Mouse (Mus musculus) hindbrain, embryonic 13.5 days (tissue): ENCODE measurements around the gene Prorsd1. TPM values are rescaled to one million over a fixed set of nuclear protein-coding genes. Genes with fewer than 3 reads are reported as not detected.

Source experiments
- ATAC-seq: fragments of 200-750 bp; cut with Nextera tagmentation; 2 replicates; pipeline ENCODE4 v1.8.0; 2017; ENCODE audit warnings: moderate TSS enrichment; ENCODE audit not compliant: low FRiP score
- H3K27ac ChIP-seq: fragments of 300-500 bp; sonication (generic); 2 replicates; pipeline ENCODE4 v1.5.1; 2015; ENCODE audit warnings: inconsistent platforms, mild to moderate bottlenecking, moderate library complexity
- H3K27me3 ChIP-seq: fragments of 300-500 bp; sonication (generic); 2 replicates; pipeline ENCODE4 v1.6.1; 2015; ENCODE audit warnings: mild to moderate bottlenecking, inconsistent platforms
- H3K36me3 ChIP-seq: fragments of 300-500 bp; sonication (generic); 2 replicates; pipeline ENCODE4 v1.6.1; 2015; ENCODE audit warnings: mild to moderate bottlenecking, inconsistent platforms
- H3K4me1 ChIP-seq: fragments of 300-500 bp; sonication (generic); replicated peaks from 2 replicates; pipeline ENCODE4 v1.6.1; 2015; ENCODE audit warnings: inconsistent platforms
- H3K4me2 ChIP-seq: fragments of 300-500 bp; sonication (generic); 2 replicates; pipeline ENCODE4 v1.6.1; 2015; ENCODE audit warnings: inconsistent platforms, mild to moderate bottlenecking, moderate library complexity
- H3K4me3 ChIP-seq: fragments of 300-500 bp; sonication (generic); 2 replicates; pipeline ENCODE4 v1.5.1; 2015; ENCODE audit warnings: mild to moderate bottlenecking, inconsistent platforms
- H3K9ac ChIP-seq: fragments of 300-500 bp; sonication (generic); 2 replicates; pipeline ENCODE4 v1.6.1; 2015; ENCODE audit warnings: mild to moderate bottlenecking, inconsistent platforms
- H3K9me3 ChIP-seq: fragments of 300-500 bp; sonication (generic); 2 replicates; pipeline ENCODE4 v1.6.1; 2016; ENCODE audit warnings: inconsistent platforms
- WGBS: fragments of 180-500 bp; shearing (Covaris S2); methylation state at CpG from one replicate; pipeline ENCODE4 v1.1.7; 2015; 5-methylcytosine and 5-hydroxymethylcytosine counted together
- polyA plus RNA-seq: library from polyadenylated mRNA; unstranded; fragments of >200 nt; fragmentation: Nextera tagmentation; extraction: Ambion mirVana; gene quantifications from 2 replicates; pipeline ENCODE4 v1.2.1, GENCODE M21; 2015

Gene Prorsd1
- polyA plus RNA-seq, 1 experiment from 2014 or later, result 15.8 TPM

- Histone ChIP-seq H3K9ac (no peak overlapping the region), H3K9me3 (no peaks in the 10 kb centered on the region), H3K4me1 (peaks cover 13% of the 10 kb centered on the region), H3K27ac (no peak overlapping the region), H3K36me3 (peaks cover 55% of the 10 kb centered on the region), H3K27me3 (no peaks in the 10 kb centered on the region), H3K4me2 (no peak overlapping the region), H3K4me3 (no peak overlapping the region)
- no peak for ATAC-seq
- 89% methylated on average over 3 of the region's 3 CpGs for WGBS
Observed at GRCm38 (mm10) chr11:29544225-29544945, 29.6 kb upstream of the Prorsd1 start.

- ATAC-seq, result no peak
- Histone ChIP-seq H3K27me3 (no peaks in the 10 kb centered on the region), H3K9ac (no peak overlapping the region), H3K4me1 (no peaks in the 10 kb centered on the region), H3K4me3 (no peak overlapping the region), H3K27ac (no peak overlapping the region), H3K9me3 (no peaks in the 10 kb centered on the region), H3K4me2 (no peak overlapping the region), H3K36me3 (peaks cover 77% of the 10 kb centered on the region)
- 98% methylated on average over 1 of the region's 1 CpGs for WGBS
Observed at GRCm38 (mm10) chr11:29538201-29538600, 23.4 kb upstream of the Prorsd1 start.

GRCm38 (mm10) chr11:29525988-29526794 lies 11.4 kb upstream of the Prorsd1 start, which contains the start of gene Mtif2:
Gene Mtif2, plus strand, starts transcription at chr11:29526408.
- Histone ChIP-seq H3K36me3 (peaks cover 14% of the 10 kb centered on the region), H3K4me1 (peaks cover 15% of the 10 kb centered on the region), H3K9ac (peak within 1 kb of the TSS; percentile 85), H3K27me3 (no peaks in the 10 kb centered on the region), H3K27ac (peak within 1 kb of the TSS; percentile 92), H3K4me3 (peak within 1 kb of the TSS; percentile 70), H3K9me3 (no peaks in the 10 kb centered on the region), H3K4me2 (peak within 1 kb of the TSS; percentile 73)
- peak; percentile 97 for ATAC-seq
- 3% methylated on average over 47 of the region's 47 CpGs for WGBS

GRCm38 (mm10) chr11:29514325-29514681 lies 530 bp downstream of the Prorsd1 start:
- peak overlapping the region; percentile 77; the same call in 1 of the 2 replicates for H3K27ac ChIP-seq
- H3K4me1 ChIP-seq, result peaks cover 12% of the 10 kb centered on the region; the same call in 1 of the 2 replicates
- peak overlapping the region; percentile 54 for H3K4me3 ChIP-seq
- no peaks in the 10 kb centered on the region for H3K27me3 ChIP-seq
- peak overlapping the region; percentile 76 for H3K9ac ChIP-seq
- H3K4me2 ChIP-seq, result peak overlapping the region; percentile 66
- H3K9me3 ChIP-seq, result no peaks in the 10 kb centered on the region
- ATAC-seq, result peak; percentile 2; the same call in 1 of the 2 replicates
- 24% methylated on average over 10 of the region's 10 CpGs for WGBS
- peaks cover 12% of the 10 kb centered on the region for H3K36me3 ChIP-seq

GRCm38 (mm10) chr11:29512818-29513535 lies 1.9 kb downstream of the Prorsd1 start:
- Histone ChIP-seq H3K27me3 (no peaks in the 10 kb centered on the region), H3K27ac (no peak overlapping the region), H3K9ac (no peak overlapping the region), H3K4me3 (no peak overlapping the region), H3K4me1 (peaks cover 12% of the 10 kb centered on the region; the same call in 1 of the 2 replicates), H3K36me3 (peaks cover 12% of the 10 kb centered on the region), H3K4me2 (no peak overlapping the region), H3K9me3 (no peaks in the 10 kb centered on the region)
- 93% methylated on average over 4 of the region's 4 CpGs for WGBS
- no peak for ATAC-seq

GRCm38 (mm10) chr11:29509421-29509820 lies 5.4 kb downstream of the Prorsd1 start:
- WGBS, result 94% methylated on average over 1 of the region's 1 CpGs
- H3K4me3 ChIP-seq, result no peak overlapping the region

GRCm38 (mm10) chr11:29504899-29505625 lies 9.8 kb downstream of the Prorsd1 start:
- H3K27ac ChIP-seq, result no peak overlapping the region
- H3K4me1 ChIP-seq, result no peaks in the 10 kb centered on the region
- no peaks in the 10 kb centered on the region for H3K9me3 ChIP-seq
- H3K4me3 ChIP-seq, result no peak overlapping the region
- no peak overlapping the region for H3K4me2 ChIP-seq
- peaks cover 40% of the 10 kb centered on the region for H3K36me3 ChIP-seq
- H3K27me3 ChIP-seq, result no peaks in the 10 kb centered on the region
- no peak overlapping the region for H3K9ac ChIP-seq
- 92% methylated on average over 2 of the region's 2 CpGs for WGBS
- no peak for ATAC-seq

More at GRCm38 (mm10) chr11:29509421-29509820, 5.4 kb downstream of the Prorsd1 start:
- Histone ChIP-seq H3K9me3 (no peaks in the 10 kb centered on the region), H3K36me3 (peaks cover 26% of the 10 kb centered on the region), H3K27ac (no peak overlapping the region), H3K4me2 (no peak overlapping the region), H3K9ac (no peak overlapping the region), H3K27me3 (no peaks in the 10 kb centered on the region), H3K4me1 (peaks cover 8% of the 10 kb centered on the region; the same call in 1 of the 2 replicates)
- no peak for ATAC-seq

- H3K4me2 ChIP-seq, result no peak overlapping the region
- H3K27ac ChIP-seq, result no peak overlapping the region
- H3K36me3 ChIP-seq, result peaks cover 41% of the 10 kb centered on the region
- H3K9me3 ChIP-seq, result no peaks in the 10 kb centered on the region
- ATAC-seq, result no peak
- WGBS, result 94% methylated on average over 10 of the region's 10 CpGs
- H3K9ac ChIP-seq, result no peak overlapping the region
- H3K4me3 ChIP-seq, result no peak overlapping the region
- H3K27me3 ChIP-seq, result no peaks in the 10 kb centered on the region
- no peaks in the 10 kb centered on the region for H3K4me1 ChIP-seq
Observed at GRCm38 (mm10) chr11:29503948-29504893, 10.6 kb downstream of the Prorsd1 start.

GRCm38 (mm10) chr11:29496962-29497361 lies 17.9 kb downstream of the Prorsd1 start:
- H3K9me3 ChIP-seq, result no peaks in the 10 kb centered on the region
- no peaks in the 10 kb centered on the region for H3K27me3 ChIP-seq
- no peak overlapping the region for H3K9ac ChIP-seq
- no peak overlapping the region for H3K4me3 ChIP-seq
- 92% methylated on average over 3 of the region's 3 CpGs for WGBS
- no peaks in the 10 kb centered on the region for H3K4me1 ChIP-seq
- no peak for ATAC-seq
- H3K27ac ChIP-seq, result no peak overlapping the region
- peaks cover 48% of the 10 kb centered on the region for H3K36me3 ChIP-seq
- H3K4me2 ChIP-seq, result no peak overlapping the region

- Histone ChIP-seq H3K27me3 (no peaks in the 10 kb centered on the region), H3K9ac (no peak overlapping the region), H3K36me3 (peaks cover 53% of the 10 kb centered on the region), H3K9me3 (no peaks in the 10 kb centered on the region), H3K4me2 (no peak overlapping the region), H3K4me1 (no peaks in the 10 kb centered on the region), H3K4me3 (no peak overlapping the region), H3K27ac (no peak overlapping the region)
- ATAC-seq, result no peak
- 97% methylated on average over 1 of the region's 1 CpGs for WGBS
Observed at GRCm38 (mm10) chr11:29493135-29493534, 21.7 kb downstream of the Prorsd1 start.

GRCm38 (mm10) chr11:29474676-29475075 lies 40.2 kb downstream of the Prorsd1 start:
- H3K9me3 ChIP-seq, result no peaks in the 10 kb centered on the region
- no peaks in the 10 kb centered on the region for H3K27me3 ChIP-seq
- no peak for ATAC-seq
- no peak overlapping the region for H3K4me2 ChIP-seq
- no peak overlapping the region for H3K27ac ChIP-seq
- no peak overlapping the region for H3K9ac ChIP-seq
- no peaks in the 10 kb centered on the region for H3K4me1 ChIP-seq
- H3K36me3 ChIP-seq, result peaks cover 31% of the 10 kb centered on the region
- H3K4me3 ChIP-seq, result no peak overlapping the region
